Mouse (Mus musculus) adrenal gland, adult 8-10 months (tissue): Measurements from ENCODE around the gene Washc4. TPM values are rescaled to one million over a fixed set of nuclear protein-coding genes. Genes with fewer than 3 reads are reported as not detected.
"Not testable (repeated sequence)": the region's sequence is repeated elsewhere in the genome, so short reads cannot be mapped to it uniquely, and the experiment has no call there.

Experiments
- DNase-seq: peaks from one replicate; pipeline ENCODE4 v3.0.0; 2022
- total RNA-seq, 4 experiments: library from RNA; stranded (reverse); gene quantifications; 2 replicates each; pipeline ENCODE4 v1.2.4; 2022

Washc4 gene
- total RNA-seq = 10 to 100 TPM; 24.7 to 31.3 (median 29.1) TPM

- peak; percentile 91 for DNase-seq
These were observed at the start of gene Washc4 for GRCm38 (mm10) chr10:83543439-83544102. Gene Washc4, plus strand, starts transcription at chr10:83543752.

GRCm38 (mm10) chr10:83497321-83497720, 46.2 kb upstream of the Washc4 start:
- no peak for DNase-seq

- no peak for DNase-seq
These were observed 34.4 kb upstream of the Washc4 start for GRCm38 (mm10) chr10:83508962-83509660.

GRCm38 (mm10) chr10:83511304-83511703, 32.2 kb upstream of the Washc4 start:
- DNase-seq = no peak

GRCm38 (mm10) chr10:83513736-83514135, 29.8 kb upstream of the Washc4 start:
- no peak for DNase-seq

GRCm38 (mm10) chr10:83520990-83521389, 22.6 kb upstream of the Washc4 start:
- DNase-seq = no peak

- not testable (repeated sequence) for DNase-seq
These were observed 19.3 kb upstream of the Washc4 start for GRCm38 (mm10) chr10:83524238-83524637.

GRCm38 (mm10) chr10:83530384-83530967, 13.1 kb upstream of the Washc4 start:
- no peak for DNase-seq

GRCm38 (mm10) chr10:83533258-83533909, 10.2 kb upstream of the Washc4 start:
- peak; percentile 64 for DNase-seq

- DNase-seq = peak; percentile 67
These were observed 9.7 kb upstream of the Washc4 start, which contains the start of gene Aldh1l2 for GRCm38 (mm10) chr10:83533910-83534283. Gene Aldh1l2, minus strand, starts transcription at chr10:83534140.

GRCm38 (mm10) chr10:83536436-83536835, 7.1 kb upstream of the Washc4 start:
- DNase-seq = no peak

- no peak for DNase-seq
These were observed 4.1 kb upstream of the Washc4 start for GRCm38 (mm10) chr10:83539311-83539980.

- DNase-seq = no peak
These were observed 3.5 kb upstream of the Washc4 start for GRCm38 (mm10) chr10:83540092-83540491.

- DNase-seq = no peak
These were observed 1.3 kb upstream of the Washc4 start for GRCm38 (mm10) chr10:83542241-83542640.

- no peak for DNase-seq
These were observed 539 bp downstream of the Washc4 start for GRCm38 (mm10) chr10:83544103-83544479.

- no peak for DNase-seq
These were observed 1.8 kb downstream of the Washc4 start for GRCm38 (mm10) chr10:83545341-83545740.

GRCm38 (mm10) chr10:83563005-83563404, 19.5 kb downstream of the Washc4 start:
- DNase-seq = no peak

GRCm38 (mm10) chr10:83565449-83566441, 22.2 kb downstream of the Washc4 start:
- DNase-seq = no peak

GRCm38 (mm10) chr10:83590801-83591200, 47.2 kb downstream of the Washc4 start:
- DNase-seq = no peak

- DNase-seq = no peak
These were observed 49.1 kb downstream of the Washc4 start for GRCm38 (mm10) chr10:83592616-83593015.

- DNase-seq = no peak
These were observed 51.0 kb downstream of the Washc4 start for GRCm38 (mm10) chr10:83594526-83594925.
